Mouse (Mus musculus): ENCODE data around the gene Lad1. TPM values are rescaled to one million over a fixed set of nuclear protein-coding genes. Genes with fewer than 3 reads are reported as not detected.
A peak's percentile ranks its signal among the peaks of the same experiment; 100 is the strongest.

Lad1 gene
- polyA plus RNA-seq, 1 experiment from 2014 or later = 0.59 TPM

- Histone ChIP-seq H3K9me3 (replicated peaks) (no peaks in the 10 kb centered on the region), H3K36me3 (no peaks in the 10 kb centered on the region), H3K27me3 (ENCODE audit: low read depth, poor library complexity, severe bottlenecking) (no peaks in the 10 kb centered on the region), H3K4me3 (no peak overlapping the region), H3K27ac (replicated peaks) (no peak overlapping the region), H3K4me1 (peaks cover 24% of the 10 kb centered on the region)
- DNase-seq (ENCODE audit: low spot score) = no peak
- WGBS = 70% methylated on average over 4 of the region's 4 CpGs
These were observed 20.2 kb downstream of the Lad1 start for GRCm38 (mm10) chr1:135838626-135839025.

DNA sequence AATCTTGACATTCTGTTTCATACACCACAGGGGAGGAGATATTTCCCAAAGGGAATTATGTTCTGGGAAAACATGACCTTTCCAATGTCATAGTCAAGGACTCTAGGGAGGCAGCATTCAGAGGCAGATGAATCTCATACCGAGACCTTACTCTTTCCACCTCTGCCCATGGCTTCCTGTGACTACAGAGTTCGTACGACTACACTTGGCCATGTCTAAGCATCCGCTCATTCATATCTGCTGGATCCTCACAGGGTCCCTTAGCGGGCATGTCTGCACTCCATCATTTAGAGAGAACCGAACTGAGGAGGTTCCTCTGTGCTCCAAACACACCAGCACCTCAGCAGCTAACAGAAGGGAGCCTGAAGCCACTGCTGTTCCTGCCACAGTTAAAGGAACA is 20.7 kb downstream of the Lad1 start:
- H3K4me1 ChIP-seq = peaks cover 26% of the 10 kb centered on the region
- DNase-seq (ENCODE audit: low spot score) = no peak
- H3K27me3 ChIP-seq (ENCODE audit: low read depth, poor library complexity, severe bottlenecking) = no peaks in the 10 kb centered on the region
- WGBS = 93% methylated on average over 6 of the region's 6 CpGs
- no peaks in the 10 kb centered on the region for H3K36me3 ChIP-seq
- no peak overlapping the region for H3K27ac ChIP-seq (replicated peaks)
- no peaks in the 10 kb centered on the region for H3K9me3 ChIP-seq (replicated peaks)
- H3K4me3 ChIP-seq = no peak overlapping the region

DNA sequence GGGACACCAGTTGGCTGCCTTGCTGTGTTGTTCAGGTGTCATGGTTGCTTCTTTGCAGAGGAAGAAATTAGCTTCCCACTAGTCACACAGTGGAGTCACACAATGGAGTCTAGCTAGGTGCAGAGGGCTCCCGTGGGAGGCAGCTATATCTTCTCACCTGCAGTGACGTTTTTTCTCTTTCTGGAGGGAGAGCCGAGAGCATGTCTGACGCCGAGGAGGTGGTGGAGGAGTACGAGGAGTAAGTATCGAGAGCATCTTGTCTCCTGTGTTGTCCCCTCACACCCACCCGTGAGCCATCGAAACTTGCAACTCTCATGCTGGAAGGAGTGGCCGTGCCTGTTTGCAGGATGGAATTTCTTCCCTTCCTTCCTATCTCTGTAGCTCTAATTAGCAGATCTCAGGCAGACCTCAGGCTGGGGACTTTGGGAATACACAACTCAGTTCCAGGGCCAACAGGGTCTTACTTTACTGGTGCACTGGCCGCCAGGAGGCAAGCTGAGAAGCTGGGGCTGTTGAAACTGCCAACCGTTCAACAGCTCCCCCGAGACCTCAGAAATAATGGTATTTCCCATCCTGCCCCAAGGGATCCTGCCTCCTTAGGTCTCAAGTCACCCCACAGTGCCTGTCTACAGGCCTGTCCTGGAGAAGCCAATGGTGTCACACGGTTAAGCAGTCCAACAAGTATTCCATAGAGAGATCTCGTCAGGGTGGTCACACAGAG is 22.4 kb downstream of the Lad1 start:
- H3K4me1 ChIP-seq = peaks cover 22% of the 10 kb centered on the region
- no peaks in the 10 kb centered on the region for H3K27me3 ChIP-seq (ENCODE audit: low read depth, poor library complexity, severe bottlenecking)
- no peaks in the 10 kb centered on the region for H3K9me3 ChIP-seq (replicated peaks)
- H3K27ac ChIP-seq (replicated peaks) = no peak overlapping the region
- H3K36me3 ChIP-seq = no peaks in the 10 kb centered on the region
- no peak for DNase-seq (ENCODE audit: low spot score)
- no peak overlapping the region for H3K4me3 ChIP-seq
- 74% methylated on average over 15 of the region's 15 CpGs for WGBS

GRCm38 (mm10) chr1:135843519-135844262 is 25.3 kb downstream of the Lad1 start:
- Histone ChIP-seq H3K27ac (replicated peaks) (no peak overlapping the region), H3K4me1 (peaks cover 17% of the 10 kb centered on the region)
- DNase-seq (ENCODE audit: low spot score) = no peak

GRCm38 (mm10) chr1:135844481-135844880 is 26.1 kb downstream of the Lad1 start:
- no peaks in the 10 kb centered on the region for H3K9me3 ChIP-seq (replicated peaks)
- H3K27me3 ChIP-seq (ENCODE audit: low read depth, poor library complexity, severe bottlenecking) = 0 out of 2 replicates have a peak, but pooled peaks cover 3% of the 10 kb centered on the region
- DNase-seq (ENCODE audit: low spot score) = no peak
- H3K36me3 ChIP-seq = no peaks in the 10 kb centered on the region
- H3K4me1 ChIP-seq = peaks cover 24% of the 10 kb centered on the region
- 84% methylated on average over 6 of the region's 6 CpGs for WGBS
- H3K4me3 ChIP-seq = no peak overlapping the region
- no peak overlapping the region for H3K27ac ChIP-seq (replicated peaks)

More at GRCm38 (mm10) chr1:135843519-135844262, 25.3 kb downstream of the Lad1 start:
- H3K9me3 ChIP-seq (replicated peaks) = no peaks in the 10 kb centered on the region
- 0 out of 2 replicates have a peak, but pooled peaks cover 3% of the 10 kb centered on the region for H3K27me3 ChIP-seq (ENCODE audit: low read depth, poor library complexity, severe bottlenecking)
- H3K4me3 ChIP-seq = no peak overlapping the region
- no peaks in the 10 kb centered on the region for H3K36me3 ChIP-seq
- 89% methylated on average over 10 of the region's 10 CpGs for WGBS

GRCm38 (mm10) chr1:135846632-135847031 is 28.2 kb downstream of the Lad1 start:
- no peaks in the 10 kb centered on the region for H3K9me3 ChIP-seq (replicated peaks)
- WGBS = 71% methylated on average over 5 of the region's 5 CpGs
- 0 out of 2 replicates have a peak, but pooled peaks cover 3% of the 10 kb centered on the region for H3K27me3 ChIP-seq (ENCODE audit: low read depth, poor library complexity, severe bottlenecking)
- H3K27ac ChIP-seq (replicated peaks) = no peak overlapping the region
- DNase-seq (ENCODE audit: low spot score) = no peak
- no peak overlapping the region for H3K4me3 ChIP-seq
- peaks cover 26% of the 10 kb centered on the region for H3K4me1 ChIP-seq
- H3K36me3 ChIP-seq = no peaks in the 10 kb centered on the region

DNA sequence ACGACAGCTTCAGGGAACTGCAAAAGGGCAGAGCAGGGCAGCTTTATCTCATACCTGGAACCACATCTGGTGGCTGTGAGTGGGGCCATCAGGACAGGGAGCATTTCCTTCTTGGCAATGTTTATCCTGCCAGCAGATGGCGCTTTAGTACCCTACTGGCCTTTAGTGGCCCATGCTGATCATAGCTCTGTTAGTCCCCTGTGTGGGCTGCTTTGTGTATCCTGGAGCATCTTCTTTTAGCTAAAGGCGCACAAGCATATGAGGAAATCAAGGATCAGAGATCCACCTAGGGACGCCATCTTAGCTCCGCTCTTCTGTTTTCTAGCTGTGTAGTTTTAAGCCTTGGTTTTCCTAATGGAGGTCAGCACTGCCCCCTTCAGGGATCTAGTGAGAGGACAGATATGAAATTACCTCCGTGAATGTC is 28.8 kb downstream of the Lad1 start:
- Histone ChIP-seq H3K27ac (replicated peaks) (no peak overlapping the region), H3K36me3 (no peaks in the 10 kb centered on the region), H3K27me3 (ENCODE audit: low read depth, poor library complexity, severe bottlenecking) (0 out of 2 replicates have a peak, but pooled peaks cover 3% of the 10 kb centered on the region), H3K9me3 (replicated peaks) (no peaks in the 10 kb centered on the region), H3K4me3 (no peak overlapping the region), H3K4me1 (peaks cover 32% of the 10 kb centered on the region)
- peak; percentile 54 for DNase-seq (ENCODE audit: low spot score)
- WGBS = 31% methylated on average over 6 of the region's 6 CpGs

DNA sequence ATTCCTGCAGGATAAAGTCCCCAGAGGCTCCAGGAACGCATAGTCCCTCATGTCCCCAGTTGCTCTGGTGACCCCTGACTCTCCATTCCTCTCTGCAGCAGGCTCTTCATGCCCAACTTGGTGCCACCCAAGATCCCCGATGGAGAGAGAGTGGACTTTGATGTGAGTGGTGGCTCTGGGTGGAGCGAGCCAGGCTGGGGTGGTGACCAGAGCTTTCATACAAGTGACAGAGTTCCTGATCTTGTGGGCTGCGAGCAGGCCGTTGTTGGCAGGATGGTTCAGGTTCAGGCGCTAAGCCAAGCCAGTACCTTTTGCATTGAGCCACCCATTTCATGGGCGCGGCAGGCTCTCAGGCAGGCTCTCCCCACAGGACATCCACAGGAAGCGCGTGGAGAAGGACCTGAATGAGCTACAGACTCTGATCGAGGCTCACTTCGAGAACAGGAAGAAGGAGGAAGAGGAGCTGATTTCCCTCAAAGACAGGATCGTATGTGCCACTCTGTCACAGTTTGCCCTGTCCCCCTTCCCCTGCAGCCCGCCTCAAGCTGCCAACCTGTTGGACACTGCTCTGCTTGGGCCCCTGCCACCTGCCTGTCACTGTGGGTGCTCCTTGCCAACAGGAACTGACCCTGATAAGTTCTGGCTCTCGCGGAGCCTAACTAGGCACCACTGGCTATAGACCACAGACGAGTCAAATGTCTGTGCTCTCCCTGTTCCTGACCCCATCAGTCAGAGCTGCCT is 29.4 kb downstream of the Lad1 start:
- Histone ChIP-seq H3K27me3 (ENCODE audit: low read depth, poor library complexity, severe bottlenecking) (0 out of 2 replicates have a peak, but pooled peaks cover 3% of the 10 kb centered on the region), H3K36me3 (no peaks in the 10 kb centered on the region), H3K27ac (replicated peaks) (peak overlapping the region; percentile 9; the same call in 1 of the 2 replicates), H3K9me3 (replicated peaks) (no peaks in the 10 kb centered on the region), H3K4me1 (peaks cover 38% of the 10 kb centered on the region), H3K4me3 (no peak overlapping the region)
- 88% methylated on average over 17 of the region's 17 CpGs for WGBS
- DNase-seq (ENCODE audit: low spot score) = no peak

DNA sequence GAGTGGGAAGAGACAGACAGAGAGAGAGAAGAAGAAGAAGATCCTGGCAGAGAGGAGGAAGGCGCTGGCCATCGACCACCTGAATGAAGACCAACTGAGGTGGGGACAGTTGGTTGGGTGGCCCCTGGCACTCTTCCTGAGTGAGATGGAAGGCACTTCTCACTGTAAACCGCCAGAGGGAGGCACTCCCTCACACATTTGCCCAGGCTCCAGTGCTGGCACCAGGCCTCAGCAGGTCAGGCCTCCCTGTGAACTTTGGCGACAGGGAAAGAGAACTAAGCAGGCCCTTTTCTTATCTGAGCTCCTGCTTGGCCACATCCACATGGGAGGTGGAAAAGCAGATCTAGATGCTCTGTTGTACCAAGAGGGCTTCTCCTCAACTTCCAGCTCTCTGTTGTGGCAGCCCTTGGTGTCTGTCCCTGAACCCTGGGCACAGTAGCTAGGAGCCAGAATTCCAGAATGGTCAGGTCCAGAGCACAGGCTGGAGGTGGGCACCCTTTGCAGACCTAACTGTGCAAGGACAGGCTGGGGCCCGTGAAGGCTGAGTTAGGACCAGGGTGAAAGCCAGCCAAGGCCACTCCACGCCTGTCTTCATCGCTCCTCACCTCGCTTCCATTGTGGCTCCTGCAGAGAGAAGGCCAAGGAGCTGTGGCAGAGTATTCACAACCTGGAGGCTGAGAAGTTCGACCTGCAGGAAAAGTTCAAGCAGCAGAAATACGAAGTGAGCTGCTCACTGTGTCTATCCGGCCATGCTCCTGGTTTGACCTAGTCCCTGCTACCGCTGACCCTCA is 32.5 kb downstream of the Lad1 start:
- Histone ChIP-seq H3K4me1 (peaks cover 38% of the 10 kb centered on the region), H3K9me3 (replicated peaks) (no peaks in the 10 kb centered on the region), H3K27me3 (ENCODE audit: low read depth, poor library complexity, severe bottlenecking) (0 out of 2 replicates have a peak, but pooled peaks cover 3% of the 10 kb centered on the region), H3K36me3 (no peaks in the 10 kb centered on the region), H3K4me3 (no peak overlapping the region), H3K27ac (replicated peaks) (peak overlapping the region; percentile 71)
- no peak for DNase-seq (ENCODE audit: low spot score)
- WGBS = 70% methylated on average over 12 of the region's 12 CpGs

- H3K36me3 ChIP-seq = no peaks in the 10 kb centered on the region
- no peaks in the 10 kb centered on the region for H3K9me3 ChIP-seq (replicated peaks)
- DNase-seq (ENCODE audit: low spot score) = no peak
- H3K27ac ChIP-seq (replicated peaks) = peak overlapping the region; percentile 71
- no peak overlapping the region for H3K4me3 ChIP-seq
- WGBS = 70% methylated on average over 13 of the region's 13 CpGs
- H3K4me1 ChIP-seq = peaks cover 38% of the 10 kb centered on the region
- H3K27me3 ChIP-seq (ENCODE audit: low read depth, poor library complexity, severe bottlenecking) = 0 out of 2 replicates have a peak, but pooled peaks cover 3% of the 10 kb centered on the region
These were observed 33.8 kb downstream of the Lad1 start for GRCm38 (mm10) chr1:135852044-135852756.

- H3K9me3 ChIP-seq (replicated peaks) = no peaks in the 10 kb centered on the region
- peaks cover 38% of the 10 kb centered on the region for H3K4me1 ChIP-seq
- no peak for DNase-seq (ENCODE audit: low spot score)
- 92% methylated on average over 4 of the region's 4 CpGs for WGBS
- H3K4me3 ChIP-seq = no peak overlapping the region
- H3K36me3 ChIP-seq = no peaks in the 10 kb centered on the region
- no peaks in the 10 kb centered on the region for H3K27me3 ChIP-seq (ENCODE audit: low read depth, poor library complexity, severe bottlenecking)
- 0 out of 2 replicates have a peak overlapping the region, but pooled peaks have one; percentile 71 for H3K27ac ChIP-seq (replicated peaks)
These were observed 34.8 kb downstream of the Lad1 start for GRCm38 (mm10) chr1:135853200-135853599.
